Mouse (Mus musculus): ENCODE results near the gene Hspa1b.
"Not testable (repeated sequence)": the region's sequence is repeated elsewhere in the genome, so short reads cannot be mapped to it uniquely, and the experiment has no call there.

Hspa1b gene

GRCm38 (mm10) chr17:34959130-34959778, at the start of gene Hspa1b:
Hspa1b (minus strand) TSS chr17:34959238.
- DNase-seq (ENCODE audit: low spot score in 2 of 2), result peak; percentile 87 to 89

- no peak for DNase-seq (ENCODE audit: low spot score in 2 of 2)
Measured at GRCm38 (mm10) chr17:35007387-35007991, 48.5 kb upstream of the Hspa1b start.

- not testable (repeated sequence) for DNase-seq (ENCODE audit: low spot score in 2 of 2)
Measured at GRCm38 (mm10) chr17:35005902-35006301, 46.9 kb upstream of the Hspa1b start.

GRCm38 (mm10) chr17:35005158-35005557, 46.1 kb upstream of the Hspa1b start:
- no peak for DNase-seq (ENCODE audit: low spot score in 2 of 2)

GRCm38 (mm10) chr17:35004075-35004717, 45.2 kb upstream of the Hspa1b start:
- DNase-seq (ENCODE audit: low spot score in 2 of 2), result no peak

GRCm38 (mm10) chr17:35003022-35003838, 44.2 kb upstream of the Hspa1b start:
- DNase-seq (ENCODE audit: low spot score in 2 of 2), result no peak

- DNase-seq (ENCODE audit: low spot score in 2 of 2), result no peak
Measured at GRCm38 (mm10) chr17:35002153-35002865, 43.3 kb upstream of the Hspa1b start.

- peak; percentile 15 to 40 for DNase-seq (ENCODE audit: low spot score in 2 of 2)
Measured at GRCm38 (mm10) chr17:35001452-35002152, 42.6 kb upstream of the Hspa1b start.

GRCm38 (mm10) chr17:35000717-35001451, 41.8 kb upstream of the Hspa1b start, which contains the start of gene Vars:
Vars (plus strand) TSS chr17:35000987.
- peak; percentile 77 to 81 for DNase-seq (ENCODE audit: low spot score in 2 of 2)

GRCm38 (mm10) chr17:34999871-35000716, 41.1 kb upstream of the Hspa1b start:
- not testable (repeated sequence) for DNase-seq (ENCODE audit: low spot score in 2 of 2)

GRCm38 (mm10) chr17:34998526-34999430, 39.7 kb upstream of the Hspa1b start:
- DNase-seq (ENCODE audit: low spot score in 2 of 2), result no peak

GRCm38 (mm10) chr17:34997142-34997483, 38.1 kb upstream of the Hspa1b start:
- no peak for DNase-seq (ENCODE audit: low spot score in 2 of 2)

GRCm38 (mm10) chr17:34996411-34997141, 37.5 kb upstream of the Hspa1b start:
- no peak for DNase-seq (ENCODE audit: low spot score in 2 of 2)

- DNase-seq (ENCODE audit: low spot score in 2 of 2), result not testable (repeated sequence)
Measured at GRCm38 (mm10) chr17:34995927-34996326, 36.9 kb upstream of the Hspa1b start.

GRCm38 (mm10) chr17:34995192-34995591, 36.2 kb upstream of the Hspa1b start:
- not testable (repeated sequence) for DNase-seq (ENCODE audit: low spot score in 2 of 2)

- no peak for DNase-seq (ENCODE audit: low spot score in 2 of 2)
Measured at GRCm38 (mm10) chr17:34994751-34995150, 35.7 kb upstream of the Hspa1b start.

GRCm38 (mm10) chr17:34984218-34984617, 25.2 kb upstream of the Hspa1b start:
- no peak for DNase-seq (ENCODE audit: low spot score in 2 of 2)
